Mouse (Mus musculus) intestine, embryonic 14.5 days (tissue): ENCODE data around the gene Aven. TPM values are rescaled to one million over a fixed set of nuclear protein-coding genes. Genes with fewer than 3 reads are reported as not detected.

Experiments used
- ATAC-seq: fragments of 200-750 bp; cut with Nextera tagmentation; replicated peaks from 2 replicates; pipeline ENCODE4 v1.8.0; 2017; ENCODE audit warnings: low read depth, moderate number of reproducible peaks, moderate TSS enrichment, moderate library complexity; ENCODE audit not compliant: low FRiP score, low TSS enrichment
- DNase-seq: peaks from one replicate; pipeline ENCODE4 v3.0.0-alpha.2; 2018; ENCODE audit warnings: low spot score
- H3K27ac ChIP-seq: fragments of 300-500 bp; sonication (generic); 2 replicates; pipeline ENCODE4 v1.5.1; 2014; ENCODE audit warnings: low read depth, mild to moderate bottlenecking, control low read depth
- H3K27me3 ChIP-seq: fragments of 300-500 bp; sonication (generic); replicated peaks from 2 replicates; pipeline ENCODE4 v1.6.1; 2014; ENCODE audit warnings: low read length, control low read depth; ENCODE audit not compliant: control insufficient read depth, insufficient read depth
- H3K36me3 ChIP-seq: fragments of 300-500 bp; sonication (generic); 2 replicates; pipeline ENCODE4 v1.6.1; 2014; ENCODE audit warnings: low read length, control low read depth; ENCODE audit not compliant: control insufficient read depth, insufficient read depth
- H3K4me1 ChIP-seq: fragments of 300-500 bp; sonication (generic); replicated peaks from 2 replicates; pipeline ENCODE4 v1.6.1; 2014; ENCODE audit warnings: low read length, control low read depth, mixed read lengths; ENCODE audit not compliant: control insufficient read depth, insufficient read depth
- H3K4me2 ChIP-seq: fragments of 300-500 bp; sonication (generic); 2 replicates; pipeline ENCODE4 v1.6.1; 2014; ENCODE audit warnings: low read length
- H3K4me3 ChIP-seq: fragments of 300-500 bp; sonication (generic); 2 replicates; pipeline ENCODE4 v1.5.1; 2014; ENCODE audit warnings: low read depth, low read length, control low read depth, mixed read lengths
- H3K9ac ChIP-seq: fragments of 300-500 bp; sonication (generic); 2 replicates; pipeline ENCODE4 v1.6.1; 2014; ENCODE audit warnings: mild to moderate bottlenecking, low read length
- H3K9me3 ChIP-seq: fragments of 300-500 bp; sonication (generic); 2 replicates; pipeline ENCODE4 v1.6.1; 2016; ENCODE audit warnings: low read length, control low read depth; ENCODE audit not compliant: control insufficient read depth
- WGBS: fragments of 180-500 bp; shearing (Covaris S2); extraction: QIAGEN DNeasy Blood & Tissue Kit; methylation state at CpG from one replicate; pipeline ENCODE4 v1.1.7; 2014; 5-methylcytosine and 5-hydroxymethylcytosine counted together
- polyA plus RNA-seq: library from polyadenylated mRNA; unstranded; fragments of >200 nt; fragmentation: Nextera tagmentation; extraction: Ambion mirVana; gene quantifications from 2 replicates; pipeline ENCODE4 v1.2.1, GENCODE M21; 2014

Gene Aven
- polyA plus RNA-seq, 1 experiment from 2014 or later = 9.1 TPM

- no peaks in the 10 kb centered on the region for H3K36me3 ChIP-seq
- no peak overlapping the region for H3K27ac ChIP-seq
- no peaks in the 10 kb centered on the region for H3K27me3 ChIP-seq
- H3K4me1 ChIP-seq = no peaks in the 10 kb centered on the region
- H3K9ac ChIP-seq = no peak overlapping the region
- no peak overlapping the region for H3K4me3 ChIP-seq
- DNase-seq (no peak), ATAC-seq (no peak)
- 63% methylated on average over 7 of the region's 7 CpGs for WGBS
- H3K4me2 ChIP-seq = no peak overlapping the region
- no peaks in the 10 kb centered on the region for H3K9me3 ChIP-seq
These were observed 5.1 kb downstream of the Aven start for GRCm38 (mm10) chr2:112497851-112498250.

- WGBS = 4% methylated on average over 6 of the region's 6 CpGs
- Histone ChIP-seq H3K4me3 (no peak overlapping the region), H3K27me3 (no peaks in the 10 kb centered on the region), H3K9me3 (no peaks in the 10 kb centered on the region), H3K36me3 (no peaks in the 10 kb centered on the region), H3K27ac (no peak overlapping the region), H3K9ac (no peak overlapping the region), H3K4me2 (no peak overlapping the region), H3K4me1 (no peaks in the 10 kb centered on the region)
- peak; percentile 81 for ATAC-seq
- peak; percentile 69 for DNase-seq
These were observed 8.4 kb downstream of the Aven start for GRCm38 (mm10) chr2:112501209-112501608.

GRCm38 (mm10) chr2:112503978-112504377 is 11.2 kb downstream of the Aven start:
- DNase-seq = no peak
- no peak overlapping the region for H3K4me3 ChIP-seq
- no peaks in the 10 kb centered on the region for H3K27me3 ChIP-seq
- H3K9ac ChIP-seq = no peak overlapping the region
- no peaks in the 10 kb centered on the region for H3K9me3 ChIP-seq
- no peak for ATAC-seq
- no peak overlapping the region for H3K27ac ChIP-seq
- no peaks in the 10 kb centered on the region for H3K4me1 ChIP-seq
- WGBS = 80% methylated on average over 6 of the region's 6 CpGs
- H3K36me3 ChIP-seq = no peaks in the 10 kb centered on the region
- H3K4me2 ChIP-seq = no peak overlapping the region

- H3K27me3 ChIP-seq = no peaks in the 10 kb centered on the region
- WGBS = 84% methylated on average over 5 of the region's 5 CpGs
- no peaks in the 10 kb centered on the region for H3K4me1 ChIP-seq
- no peak overlapping the region for H3K4me3 ChIP-seq
- H3K9me3 ChIP-seq = no peaks in the 10 kb centered on the region
- no peak overlapping the region for H3K4me2 ChIP-seq
- H3K9ac ChIP-seq = no peak overlapping the region
- no peak overlapping the region for H3K27ac ChIP-seq
- no peaks in the 10 kb centered on the region for H3K36me3 ChIP-seq
- DNase-seq (no peak), ATAC-seq (no peak)
These were observed 14.2 kb downstream of the Aven start for GRCm38 (mm10) chr2:112506841-112507435.

- Histone ChIP-seq H3K4me3 (no peak overlapping the region), H3K9me3 (no peaks in the 10 kb centered on the region), H3K9ac (no peak overlapping the region), H3K27me3 (no peaks in the 10 kb centered on the region), H3K36me3 (no peaks in the 10 kb centered on the region), H3K4me2 (no peak overlapping the region), H3K4me1 (no peaks in the 10 kb centered on the region), H3K27ac (no peak overlapping the region)
- ATAC-seq (no peak), DNase-seq (no peak)
- WGBS = 91% methylated on average over 1 of the region's 1 CpGs
These were observed 14.7 kb downstream of the Aven start for GRCm38 (mm10) chr2:112507444-112507843.

GRCm38 (mm10) chr2:112510140-112510539 is 17.4 kb downstream of the Aven start:
- no peaks in the 10 kb centered on the region for H3K27me3 ChIP-seq
- 77% methylated on average over 4 of the region's 4 CpGs for WGBS
- no peak overlapping the region for H3K9ac ChIP-seq
- H3K9me3 ChIP-seq = no peaks in the 10 kb centered on the region
- H3K4me2 ChIP-seq = no peak overlapping the region
- ATAC-seq = no peak
- DNase-seq = no peak
- no peaks in the 10 kb centered on the region for H3K36me3 ChIP-seq
- H3K27ac ChIP-seq = no peak overlapping the region
- H3K4me3 ChIP-seq = no peak overlapping the region
- no peaks in the 10 kb centered on the region for H3K4me1 ChIP-seq

GRCm38 (mm10) chr2:112513036-112513435 is 20.3 kb downstream of the Aven start:
- DNase-seq (no peak), ATAC-seq (no peak)
- no peak overlapping the region for H3K9ac ChIP-seq
- H3K4me3 ChIP-seq = no peak overlapping the region
- H3K9me3 ChIP-seq = no peaks in the 10 kb centered on the region
- H3K4me1 ChIP-seq = 0 out of 2 replicates have a peak, but pooled peaks cover 5% of the 10 kb centered on the region
- H3K36me3 ChIP-seq = no peaks in the 10 kb centered on the region
- WGBS = 94% methylated on average over 1 of the region's 1 CpGs
- H3K27ac ChIP-seq = no peak overlapping the region
- no peak overlapping the region for H3K4me2 ChIP-seq
- no peaks in the 10 kb centered on the region for H3K27me3 ChIP-seq

- DNase-seq = no peak
- ATAC-seq = no peak
- Histone ChIP-seq H3K36me3 (no peaks in the 10 kb centered on the region), H3K4me3 (no peak overlapping the region), H3K4me2 (no peak overlapping the region), H3K27me3 (no peaks in the 10 kb centered on the region), H3K27ac (no peak overlapping the region), H3K4me1 (0 out of 2 replicates have a peak, but pooled peaks cover 5% of the 10 kb centered on the region), H3K9me3 (no peaks in the 10 kb centered on the region), H3K9ac (no peak overlapping the region)
- WGBS = 60% methylated on average over 3 of the region's 3 CpGs
These were observed 24.0 kb downstream of the Aven start for GRCm38 (mm10) chr2:112516728-112517127.

- H3K9me3 ChIP-seq = no peaks in the 10 kb centered on the region
- no peaks in the 10 kb centered on the region for H3K27me3 ChIP-seq
- no peak overlapping the region for H3K9ac ChIP-seq
- 0 out of 2 replicates have a peak, but pooled peaks cover 5% of the 10 kb centered on the region for H3K4me1 ChIP-seq
- no peak overlapping the region for H3K27ac ChIP-seq
- no peaks in the 10 kb centered on the region for H3K36me3 ChIP-seq
- no peak overlapping the region for H3K4me2 ChIP-seq
- 82% methylated on average over 3 of the region's 3 CpGs for WGBS
- DNase-seq (no peak), ATAC-seq (no peak)
- H3K4me3 ChIP-seq = no peak overlapping the region
These were observed 24.5 kb downstream of the Aven start for GRCm38 (mm10) chr2:112517218-112517617.
